Mouse (Mus musculus): ENCODE measurements around the gene Stpg4. TPM values are rescaled to one million over a fixed set of nuclear protein-coding genes. Genes with fewer than 3 reads are reported as not detected.
A peak's percentile ranks its signal among the peaks of the same experiment; 100 is the strongest.

Stpg4 gene
- polyA plus RNA-seq, 1 experiment from 2014 or later = 0.60 TPM

DNA sequence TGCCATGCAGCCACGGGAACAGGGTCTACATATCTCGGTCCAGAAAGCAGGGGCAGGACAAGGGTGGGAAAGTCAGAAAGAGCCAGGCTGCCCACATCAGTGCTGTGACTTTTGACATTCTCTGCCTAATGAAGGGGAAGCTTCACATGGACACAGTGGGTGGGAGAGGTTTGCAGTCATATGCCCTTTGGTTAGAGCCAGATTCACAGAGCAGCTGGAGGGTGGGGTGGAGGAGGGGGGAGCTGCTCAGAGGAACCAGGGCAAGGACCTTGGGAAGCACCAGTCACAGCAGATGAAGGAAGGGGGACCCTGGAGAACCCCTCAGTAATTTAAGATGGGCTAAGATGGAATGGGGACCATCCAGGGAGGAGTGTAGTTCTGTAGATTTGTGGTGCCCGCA is 41.7 kb downstream of the Stpg4 start:
- H3K36me3 ChIP-seq (ENCODE audit: insufficient read depth, low read length) = no peaks in the 10 kb centered on the region
- H3K4me3 ChIP-seq (ENCODE audit: low read length) = no peak overlapping the region
- H3K9me3 ChIP-seq (ENCODE audit: low read length) = no peaks in the 10 kb centered on the region
- H3K27me3 ChIP-seq (ENCODE audit: insufficient read depth, low read length) = no peaks in the 10 kb centered on the region
- WGBS = 73% methylated on average over 3 of the region's 3 CpGs
- no peak overlapping the region for H3K4me2 ChIP-seq (replicated peaks; ENCODE audit: low read depth, low read length)
- H3K9ac ChIP-seq (replicated peaks; ENCODE audit: low read length) = no peak overlapping the region
- no peak for ATAC-seq (ENCODE audit: low FRiP score, low TSS enrichment)
- H3K27ac ChIP-seq (ENCODE audit: low read length) = no peak overlapping the region
- H3K4me1 ChIP-seq (ENCODE audit: insufficient read depth, low read length) = peaks cover 10% of the 10 kb centered on the region

DNA sequence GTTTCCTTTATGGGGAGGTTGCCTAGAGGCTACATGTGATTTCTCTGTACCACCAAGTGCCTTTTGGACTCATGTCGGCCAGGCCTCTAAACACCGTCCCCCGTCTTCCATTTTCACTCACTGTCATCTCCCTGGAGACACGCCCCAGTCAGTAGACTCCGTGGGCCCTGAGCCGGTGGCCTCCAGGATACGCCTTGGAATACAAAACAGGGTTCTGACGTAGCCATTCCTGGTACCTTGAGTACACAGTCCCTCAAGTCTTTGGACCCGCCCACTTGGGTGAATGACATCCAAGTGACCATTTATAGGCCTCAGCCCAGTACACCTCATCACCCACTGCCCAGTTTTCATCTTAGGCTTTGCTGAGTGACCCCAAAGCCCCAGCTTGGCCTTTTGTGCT is 46.9 kb downstream of the Stpg4 start:
- Histone ChIP-seq H3K27me3 (ENCODE audit: insufficient read depth, low read length) (no peaks in the 10 kb centered on the region), H3K9me3 (ENCODE audit: low read length) (no peaks in the 10 kb centered on the region), H3K4me1 (ENCODE audit: insufficient read depth, low read length) (peaks cover 46% of the 10 kb centered on the region), H3K4me2 (replicated peaks; ENCODE audit: low read depth, low read length) (no peak overlapping the region), H3K36me3 (ENCODE audit: insufficient read depth, low read length) (no peaks in the 10 kb centered on the region), H3K9ac (replicated peaks; ENCODE audit: low read length) (no peak overlapping the region), H3K27ac (ENCODE audit: low read length) (no peak overlapping the region), H3K4me3 (ENCODE audit: low read length) (no peak overlapping the region)
- 92% methylated on average over 9 of the region's 9 CpGs for WGBS
- ATAC-seq (ENCODE audit: low FRiP score, low TSS enrichment) = no peak

DNA sequence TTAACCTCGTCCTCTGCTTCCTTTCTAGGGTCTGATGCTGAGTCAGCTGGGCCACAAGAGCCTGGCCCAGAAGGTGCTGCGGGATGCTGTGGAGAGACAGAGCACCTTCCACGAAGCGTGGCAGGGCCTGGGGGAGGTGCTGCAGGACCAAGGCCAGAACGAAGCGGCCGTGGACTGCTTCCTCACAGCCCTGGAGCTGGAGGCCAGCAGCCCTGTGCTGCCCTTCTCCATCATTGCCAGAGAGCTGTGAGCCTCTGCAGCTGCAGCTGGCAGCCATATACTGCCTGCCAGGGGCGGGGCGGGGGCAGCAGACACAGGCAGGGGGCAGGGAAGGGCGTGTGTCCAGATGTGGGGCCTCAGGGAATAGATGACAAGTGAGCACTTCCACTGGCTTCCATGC is 47.7 kb downstream of the Stpg4 start:
- no peaks in the 10 kb centered on the region for H3K36me3 ChIP-seq (ENCODE audit: insufficient read depth, low read length)
- H3K4me3 ChIP-seq (ENCODE audit: low read length) = no peak overlapping the region
- no peak for ATAC-seq (ENCODE audit: low FRiP score, low TSS enrichment)
- H3K9ac ChIP-seq (replicated peaks; ENCODE audit: low read length) = 0 out of 2 replicates have a peak overlapping the region, but pooled peaks have one; percentile 17
- H3K27me3 ChIP-seq (ENCODE audit: insufficient read depth, low read length) = no peaks in the 10 kb centered on the region
- H3K27ac ChIP-seq (ENCODE audit: low read length) = peak overlapping the region; percentile 94
- peaks cover 53% of the 10 kb centered on the region for H3K4me1 ChIP-seq (ENCODE audit: insufficient read depth, low read length)
- H3K9me3 ChIP-seq (ENCODE audit: low read length) = no peaks in the 10 kb centered on the region
- 28% methylated on average over 10 of the region's 10 CpGs for WGBS
- H3K4me2 ChIP-seq (replicated peaks; ENCODE audit: low read depth, low read length) = no peak overlapping the region

DNA sequence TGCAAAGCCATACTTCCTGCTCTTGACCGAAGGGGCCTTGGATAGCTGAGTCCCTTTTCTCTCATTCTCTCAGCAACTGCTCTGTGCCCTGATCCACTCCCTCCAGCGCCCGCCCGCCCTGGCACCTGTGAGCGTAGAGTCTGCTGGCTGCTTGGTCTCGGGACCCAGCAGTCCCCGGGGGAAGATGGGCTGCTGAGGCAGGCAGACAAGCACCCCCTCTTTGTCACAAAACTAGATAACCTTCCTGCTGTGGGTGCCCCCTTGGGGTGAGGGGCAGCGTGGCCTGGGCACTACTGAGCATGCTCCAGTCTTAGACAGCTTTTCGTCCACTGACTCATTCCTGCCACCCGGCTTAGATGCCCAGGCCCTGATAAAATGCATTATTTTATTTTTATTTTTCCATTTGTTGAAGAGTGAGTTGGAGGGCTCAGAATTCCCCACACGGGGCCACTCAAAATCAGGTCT is 48.3 kb downstream of the Stpg4 start:
- H3K9me3 ChIP-seq (ENCODE audit: low read length) = no peaks in the 10 kb centered on the region
- H3K4me2 ChIP-seq (replicated peaks; ENCODE audit: low read depth, low read length) = no peak overlapping the region
- peaks cover 53% of the 10 kb centered on the region for H3K4me1 ChIP-seq (ENCODE audit: insufficient read depth, low read length)
- ATAC-seq (ENCODE audit: low FRiP score, low TSS enrichment) = no peak
- WGBS = 74% methylated on average over 11 of the region's 11 CpGs
- peak overlapping the region; percentile 94 for H3K27ac ChIP-seq (ENCODE audit: low read length)
- no peaks in the 10 kb centered on the region for H3K27me3 ChIP-seq (ENCODE audit: insufficient read depth, low read length)
- H3K36me3 ChIP-seq (ENCODE audit: insufficient read depth, low read length) = no peaks in the 10 kb centered on the region
- no peak overlapping the region for H3K4me3 ChIP-seq (ENCODE audit: low read length)
- H3K9ac ChIP-seq (replicated peaks; ENCODE audit: low read length) = no peak overlapping the region

DNA sequence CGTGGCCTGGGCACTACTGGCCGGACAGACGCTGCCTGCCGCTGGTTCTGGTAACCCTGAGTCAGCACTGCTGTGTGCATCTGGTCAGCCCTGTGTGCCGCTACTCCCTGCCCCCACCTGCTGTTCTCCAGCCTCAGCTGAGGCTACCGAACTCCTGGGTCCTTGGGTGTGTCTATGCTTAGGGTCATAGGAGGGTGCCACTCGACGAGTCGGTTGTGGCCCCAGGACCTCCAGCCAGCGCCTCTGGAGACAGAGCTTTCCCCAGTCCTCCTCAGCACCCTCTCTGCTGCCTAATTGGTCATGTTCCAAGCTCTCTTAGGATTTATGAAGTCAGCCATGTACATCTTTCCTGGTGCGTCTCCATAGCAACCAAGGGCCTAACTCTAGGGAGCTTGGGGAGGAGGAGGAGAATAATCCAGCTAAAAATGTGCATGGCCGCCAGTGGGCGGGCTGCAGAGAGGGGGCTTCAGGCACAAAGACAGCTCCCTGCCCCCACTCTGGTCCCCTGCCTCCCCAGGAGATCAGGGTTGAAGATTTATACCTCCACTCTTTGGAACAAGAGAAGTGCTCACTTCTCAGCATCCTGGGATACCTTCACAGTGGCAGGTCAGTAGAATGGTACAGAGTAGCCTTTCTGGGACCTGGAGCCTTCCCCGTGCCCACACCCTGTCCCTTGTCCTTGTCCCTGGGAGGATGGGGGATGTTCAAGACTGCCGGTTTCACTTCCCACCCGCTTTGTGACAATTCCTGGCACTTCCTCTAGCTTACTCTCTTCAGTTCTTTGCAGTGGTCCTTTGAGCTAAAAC is 49.0 kb downstream of the Stpg4 start:
- WGBS = 36% methylated on average over 16 of the region's 16 CpGs
- Histone ChIP-seq H3K27ac (ENCODE audit: low read length) (peak overlapping the region; percentile 94), H3K36me3 (ENCODE audit: insufficient read depth, low read length) (no peaks in the 10 kb centered on the region), H3K4me2 (replicated peaks; ENCODE audit: low read depth, low read length) (no peak overlapping the region), H3K4me1 (ENCODE audit: insufficient read depth, low read length) (peaks cover 53% of the 10 kb centered on the region), H3K9ac (replicated peaks; ENCODE audit: low read length) (no peak overlapping the region; the same call in 1 of the 2 replicates), H3K27me3 (ENCODE audit: insufficient read depth, low read length) (no peaks in the 10 kb centered on the region), H3K9me3 (ENCODE audit: low read length) (no peaks in the 10 kb centered on the region), H3K4me3 (ENCODE audit: low read length) (no peak overlapping the region)
- 0 out of 2 replicates have a peak, but pooled peaks have one; percentile 6 for ATAC-seq (ENCODE audit: low FRiP score, low TSS enrichment)

DNA sequence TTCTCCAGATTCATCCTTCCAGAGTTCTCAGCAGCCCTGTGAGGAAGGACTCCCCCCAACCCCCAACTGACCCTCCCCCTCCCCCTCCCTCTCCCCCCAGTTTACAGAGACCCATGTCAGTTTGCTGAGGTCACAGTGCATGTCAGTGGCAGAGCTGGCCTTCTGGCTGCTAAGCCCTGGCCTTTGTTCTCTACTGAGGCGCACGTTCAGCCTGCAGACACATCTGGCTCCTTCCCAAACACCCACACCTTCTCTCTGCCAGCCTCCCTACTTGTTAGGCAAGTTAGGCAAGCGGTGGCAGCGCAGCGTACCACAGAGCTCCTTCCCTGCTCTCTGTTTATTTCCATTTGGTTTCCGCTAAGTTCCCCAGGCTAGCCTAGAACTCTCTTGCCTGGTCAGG is 50.0 kb downstream of the Stpg4 start:
- Histone ChIP-seq H3K27ac (ENCODE audit: low read length) (peak overlapping the region; percentile 94), H3K4me3 (ENCODE audit: low read length) (no peak overlapping the region), H3K9me3 (ENCODE audit: low read length) (no peaks in the 10 kb centered on the region), H3K36me3 (ENCODE audit: insufficient read depth, low read length) (no peaks in the 10 kb centered on the region), H3K4me2 (replicated peaks; ENCODE audit: low read depth, low read length) (no peak overlapping the region), H3K9ac (replicated peaks; ENCODE audit: low read length) (no peak overlapping the region), H3K27me3 (ENCODE audit: insufficient read depth, low read length) (no peaks in the 10 kb centered on the region), H3K4me1 (ENCODE audit: insufficient read depth, low read length) (peaks cover 53% of the 10 kb centered on the region)
- no peak for ATAC-seq (ENCODE audit: low FRiP score, low TSS enrichment)
- WGBS = 67% methylated on average over 6 of the region's 6 CpGs

DNA sequence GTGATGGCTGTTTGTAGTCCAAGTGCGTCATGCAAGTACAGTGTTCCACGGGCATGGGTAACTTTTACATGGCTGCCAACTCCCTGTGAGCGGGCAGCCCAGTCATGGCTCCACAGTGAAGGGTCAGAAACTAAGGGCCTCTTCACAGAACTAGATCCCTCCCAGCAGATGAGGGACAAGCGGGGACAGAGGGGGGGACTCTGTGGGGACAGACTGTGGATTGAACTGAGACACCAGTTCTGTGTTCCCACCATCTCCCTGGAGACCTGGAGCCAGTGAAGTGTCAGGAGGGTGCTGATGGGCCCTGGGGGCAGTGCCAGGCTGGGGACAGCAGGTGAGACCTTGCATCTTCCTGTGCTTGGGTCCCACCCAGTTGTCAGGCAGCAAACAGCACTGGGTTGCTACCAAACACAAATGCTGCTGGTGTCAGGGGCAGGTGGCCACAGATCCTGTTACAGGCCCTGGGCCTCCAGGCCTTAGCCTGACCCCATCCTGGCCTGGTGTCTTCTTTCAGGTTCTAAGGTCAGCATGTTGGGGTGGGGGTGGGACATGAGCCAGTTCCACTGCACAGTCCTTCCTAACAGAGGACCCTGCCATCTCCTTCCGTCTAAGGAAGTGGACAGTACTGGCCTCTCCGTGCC is 50.6 kb downstream of the Stpg4 start:
- H3K36me3 ChIP-seq (ENCODE audit: insufficient read depth, low read length) = no peaks in the 10 kb centered on the region
- H3K9ac ChIP-seq (replicated peaks; ENCODE audit: low read length) = peak overlapping the region; percentile 42
- H3K4me2 ChIP-seq (replicated peaks; ENCODE audit: low read depth, low read length) = no peak overlapping the region
- 67% methylated on average over 6 of the region's 6 CpGs for WGBS
- peak overlapping the region; percentile 94 for H3K27ac ChIP-seq (ENCODE audit: low read length)
- no peaks in the 10 kb centered on the region for H3K9me3 ChIP-seq (ENCODE audit: low read length)
- peaks cover 53% of the 10 kb centered on the region for H3K4me1 ChIP-seq (ENCODE audit: insufficient read depth, low read length)
- H3K4me3 ChIP-seq (ENCODE audit: low read length) = no peak overlapping the region
- ATAC-seq (ENCODE audit: low FRiP score, low TSS enrichment) = no peak
- no peaks in the 10 kb centered on the region for H3K27me3 ChIP-seq (ENCODE audit: insufficient read depth, low read length)

DNA sequence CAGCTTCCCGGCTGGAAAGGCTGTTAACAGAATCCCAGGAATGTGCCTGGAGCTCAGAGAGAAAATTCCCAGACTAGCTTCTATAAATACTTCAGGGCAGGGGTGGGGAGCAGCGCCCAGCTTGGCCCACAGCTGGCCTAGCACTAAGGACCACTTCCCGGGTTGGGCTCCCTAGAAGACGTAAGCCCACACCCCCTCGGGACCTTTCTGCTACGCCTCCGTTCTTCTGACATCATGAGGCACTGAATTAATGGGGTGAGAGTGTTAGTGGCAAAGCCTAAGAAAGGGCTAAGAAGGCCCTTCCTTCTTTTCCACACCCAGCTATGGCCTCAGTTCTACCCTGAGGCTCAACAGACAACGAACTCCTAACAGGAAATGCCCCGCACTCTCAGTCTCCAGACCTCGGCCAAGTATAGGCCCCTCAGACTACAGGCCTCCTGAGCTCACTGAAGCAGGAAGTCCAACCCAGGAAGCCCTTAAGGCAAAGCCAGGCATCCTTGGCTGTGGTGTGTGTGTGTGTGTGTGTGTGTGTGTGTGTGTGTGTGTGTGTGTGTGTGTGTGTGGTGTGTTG is 51.5 kb downstream of the Stpg4 start:
- H3K27me3 ChIP-seq (ENCODE audit: insufficient read depth, low read length) = no peaks in the 10 kb centered on the region
- no peak overlapping the region for H3K4me3 ChIP-seq (ENCODE audit: low read length)
- WGBS = 12% methylated on average over 10 of the region's 10 CpGs
- ATAC-seq (ENCODE audit: low FRiP score, low TSS enrichment) = peak; percentile 65
- H3K27ac ChIP-seq (ENCODE audit: low read length) = peak overlapping the region; percentile 94
- peaks cover 53% of the 10 kb centered on the region for H3K4me1 ChIP-seq (ENCODE audit: insufficient read depth, low read length)
- peak overlapping the region; percentile 10; the same call in 1 of the 2 replicates for H3K9ac ChIP-seq (replicated peaks; ENCODE audit: low read length)
- H3K9me3 ChIP-seq (ENCODE audit: low read length) = no peaks in the 10 kb centered on the region
- H3K4me2 ChIP-seq (replicated peaks; ENCODE audit: low read depth, low read length) = 0 out of 2 replicates have a peak overlapping the region, but pooled peaks have one; percentile 6
- H3K36me3 ChIP-seq (ENCODE audit: insufficient read depth, low read length) = no peaks in the 10 kb centered on the region

DNA sequence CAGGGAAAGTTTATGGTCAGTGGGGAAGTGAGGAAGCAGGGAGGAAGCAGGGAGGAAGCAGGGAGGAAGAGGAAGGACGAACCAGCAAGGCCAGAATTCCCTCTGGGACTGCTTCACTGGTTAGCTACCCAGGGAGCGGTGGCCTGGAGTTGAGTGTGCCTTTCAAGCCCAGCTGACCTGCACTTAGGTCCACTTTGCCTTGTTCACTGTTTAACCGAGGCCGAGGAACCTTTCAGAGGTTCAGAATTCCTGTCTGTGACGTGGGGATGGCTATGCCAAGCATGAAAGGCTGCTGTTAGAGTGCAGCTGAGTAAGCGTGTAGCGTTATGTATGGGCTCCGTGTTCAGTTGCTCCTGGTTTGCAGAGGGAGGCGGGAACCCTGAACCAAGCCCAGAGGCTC is 54.2 kb downstream of the Stpg4 start:
- H3K4me1 ChIP-seq (ENCODE audit: insufficient read depth, low read length) = peaks cover 51% of the 10 kb centered on the region
- no peaks in the 10 kb centered on the region for H3K9me3 ChIP-seq (ENCODE audit: low read length)
- no peaks in the 10 kb centered on the region for H3K27me3 ChIP-seq (ENCODE audit: insufficient read depth, low read length)
- no peak overlapping the region for H3K4me3 ChIP-seq (ENCODE audit: low read length)
- no peaks in the 10 kb centered on the region for H3K36me3 ChIP-seq (ENCODE audit: insufficient read depth, low read length)
- 70% methylated on average over 9 of the region's 9 CpGs for WGBS
- H3K9ac ChIP-seq (replicated peaks; ENCODE audit: low read length) = no peak overlapping the region
- no peak overlapping the region for H3K4me2 ChIP-seq (replicated peaks; ENCODE audit: low read depth, low read length)
- H3K27ac ChIP-seq (ENCODE audit: low read length) = no peak overlapping the region
- no peak for ATAC-seq (ENCODE audit: low FRiP score, low TSS enrichment)
